Mouse (Mus musculus) ES-E14 (cell line): ENCODE results near the gene Chn2. TPM values are rescaled to one million over a fixed set of nuclear protein-coding genes. Genes with fewer than 3 reads are reported as not detected.

Source experiments
- DNase-seq: peaks from one replicate; pipeline ENCODE4 v3.0.0-alpha.2; 2013; ENCODE audit warnings: low read depth, low spot score
- H3K27ac ChIP-seq: 2 replicates; pipeline ENCODE4 v1.5.1; 2012; ENCODE audit warnings: low read depth, mild to moderate bottlenecking, low read length, moderate library complexity, mixed read lengths; ENCODE audit not compliant: poor library complexity, insufficient read depth, severe bottlenecking
- H3K36me3 ChIP-seq: 2 replicates; pipeline ENCODE4 v1.6.1; 2012; ENCODE audit warnings: mild to moderate bottlenecking, low read length, moderate library complexity, mixed read lengths; ENCODE audit not compliant: control insufficient read depth, poor library complexity, insufficient read depth, severe bottlenecking
- H3K4me1 ChIP-seq, 2 experiments: fragments of 150-350 bp in 1 of 2; sonication (generic) in 1 of 2; 2 replicates each; pipeline ENCODE4 v1.6.1; 2012; ENCODE audit warnings: low read length in 2 of 2, mild to moderate bottlenecking in 1 of 2, mixed read lengths in 1 of 2; ENCODE audit not compliant: control insufficient read depth in 2 of 2, insufficient read depth in 2 of 2, poor library complexity in 1 of 2
- H3K4me3 ChIP-seq, 2 experiments: fragments of 150-350 bp in 1 of 2; sonication (generic) in 1 of 2; 2 replicates each; pipeline ENCODE4 v1.5.1; 2012; ENCODE audit warnings: low read length in 2 of 2, low read depth in 1 of 2, mild to moderate bottlenecking in 1 of 2, mixed read lengths in 1 of 2; ENCODE audit not compliant: insufficient read depth in 1 of 2, poor library complexity in 1 of 2, severe bottlenecking in 1 of 2
- H3K9ac ChIP-seq: 2 replicates; pipeline ENCODE4 v1.6.1; 2012; ENCODE audit warnings: low read depth, mild to moderate bottlenecking, low read length, mixed read lengths; ENCODE audit not compliant: poor library complexity, insufficient read depth, severe bottlenecking
- H3K9me3 ChIP-seq: fragments of 150-350 bp; sonication (generic); 2 replicates; pipeline ENCODE4 v1.6.1; 2012; ENCODE audit warnings: low read depth, mild to moderate bottlenecking, low read length; ENCODE audit not compliant: control insufficient read depth, insufficient read depth
- CHD2 ChIP-seq: IDR thresholded peaks from 2 replicates; pipeline ENCODE4 v1.6.1; 2014; ENCODE audit warnings: mild to moderate bottlenecking, low read depth, low read length, inconsistent platforms
- HCFC1 ChIP-seq: IDR thresholded peaks from 2 replicates; pipeline ENCODE4 v1.6.1; 2012; ENCODE audit warnings: low read length, inconsistent platforms, borderline replicate concordance; ENCODE audit not compliant: insufficient read depth
- MAFK ChIP-seq: IDR thresholded peaks from 2 replicates; pipeline ENCODE4 v1.6.1; 2014; ENCODE audit warnings: mild to moderate bottlenecking, low read depth, low read length, inconsistent platforms; ENCODE audit not compliant: insufficient read depth
- ZC3H11A ChIP-seq: IDR thresholded peaks from 2 replicates; pipeline ENCODE4 v1.6.1; 2012; ENCODE audit warnings: low read depth, mild to moderate bottlenecking, inconsistent platforms, low read length, borderline replicate concordance
- ZNF384 ChIP-seq: IDR thresholded peaks from 2 replicates; pipeline ENCODE4 v1.6.1; 2012; ENCODE audit warnings: low read depth, low read length, inconsistent platforms
- in situ Hi-C, 2 experiments: fragments of 600-800 bp; cut with MboI; formaldehyde crosslinking; loops; one replicate each; pipeline ENCODE4 v1.15.1; 2025; ENCODE audit warnings: low sequenced_read_pairs in 2 of 2, inconsistent platforms in 1 of 2; ENCODE audit not compliant: unreplicated experiment in 2 of 2
- total RNA-seq: library from RNA; depleted of rRNA; stranded (reverse); fragments of 300-350 nt; gene quantifications from 2 replicates; pipeline ENCODE4 v1.2.3, GENCODE M21; 2012

The Chn2 gene
- total RNA-seq, 1 experiment = 7.1 TPM

GRCm38 (mm10) chr6:54043536-54043935 lies 4.2 kb downstream of the Chn2 start:
- H3K27ac ChIP-seq = no peak overlapping the region
- TF ChIP-seq MAFK (no peak), HCFC1 (no peak), ZC3H11A (no peak), CHD2 (no peak), ZNF384 (no peak)
- no peaks in the 10 kb centered on the region for H3K36me3 ChIP-seq
- peaks cover 4 to 8% of the 10 kb centered on the region in 2 experiments; a peak in 2 of 4 replicates for H3K4me1 ChIP-seq
- DNase-seq = no peak
- no peaks in the 10 kb centered on the region for H3K9me3 ChIP-seq
- in situ Hi-C loops = loop anchor here in 1 of 2 experiments (25.0 kb wide), 1 partner anchor 169 kb away; no protein-coding TSS in a partner anchor
- no peak overlapping the region for H3K9ac ChIP-seq
- no peak overlapping the region for H3K4me3 ChIP-seq

GRCm38 (mm10) chr6:54045748-54046721 lies 6.7 kb downstream of the Chn2 start:
- Histone ChIP-seq H3K4me3 (no peak overlapping the region), H3K36me3 (no peaks in the 10 kb centered on the region), H3K9me3 (no peaks in the 10 kb centered on the region), H3K27ac (no peak overlapping the region), H3K9ac (no peak overlapping the region), H3K4me1 (peaks cover 4 to 8% of the 10 kb centered on the region in 2 experiments; a peak in 2 of 4 replicates)
- TF ChIP-seq MAFK = no peak
- DNase-seq = no peak
- in situ Hi-C loops = loop anchor here in 1 of 2 experiments (25.0 kb wide), 1 partner anchor 166 kb away; no protein-coding TSS in a partner anchor

GRCm38 (mm10) chr6:54046884-54047747 lies 7.8 kb downstream of the Chn2 start:
- H3K27ac ChIP-seq = no peak overlapping the region
- no peak overlapping the region for H3K4me3 ChIP-seq
- no peaks in the 10 kb centered on the region for H3K36me3 ChIP-seq
- TF ChIP-seq MAFK (no peak), ZC3H11A (no peak), CHD2 (no peak), HCFC1 (no peak), ZNF384 (no peak)
- H3K9ac ChIP-seq = no peak overlapping the region
- no peak for DNase-seq
- peaks cover 4 to 10% of the 10 kb centered on the region in 2 experiments; a peak in 2 of 4 replicates for H3K4me1 ChIP-seq
- H3K9me3 ChIP-seq = no peaks in the 10 kb centered on the region
- in situ Hi-C loops = loop anchor here in 1 of 2 experiments (25.0 kb wide), 1 partner anchor 165 kb away; no protein-coding TSS in a partner anchor

- no peak for DNase-seq
- H3K4me1 ChIP-seq = peaks cover 4 to 10% of the 10 kb centered on the region in 2 experiments; a peak in 2 of 4 replicates
- no peaks in the 10 kb centered on the region for H3K9me3 ChIP-seq
- H3K4me3 ChIP-seq = no peak overlapping the region
- in situ Hi-C loops = loop anchor here in 1 of 2 experiments (25.0 kb wide), 1 partner anchor 164 kb away; no protein-coding TSS in a partner anchor
- H3K9ac ChIP-seq = no peak overlapping the region
- H3K27ac ChIP-seq = no peak overlapping the region
- TF ChIP-seq ZC3H11A (no peak), MAFK (no peak), ZNF384 (no peak), HCFC1 (no peak), CHD2 (no peak)
- no peaks in the 10 kb centered on the region for H3K36me3 ChIP-seq
These were observed 9.4 kb downstream of the Chn2 start for GRCm38 (mm10) chr6:54048768-54049167.
